Mouse (Mus musculus): ENCODE data around the gene Cyb5r3. TPM values are rescaled to one million over a fixed set of nuclear protein-coding genes. Genes with fewer than 3 reads are reported as not detected.

Gene Cyb5r3
- total and polyA plus RNA-seq, 2 experiments from 2014 or later = 99.2 to 136 TPM

- Histone ChIP-seq H3K9me3 (ENCODE audit: low read length) (no peaks in the 10 kb centered on the region), H3K27ac (no peak overlapping the region)
Observed at GRCm38 (mm10) chr15:83180004-83180403, 7.6 kb upstream of the Cyb5r3 start.

GRCm38 (mm10) chr15:83176653-83177052 lies 4.3 kb upstream of the Cyb5r3 start:
- H3K36me3 ChIP-seq (ENCODE audit: insufficient read depth, low read length) = no peaks in the 10 kb centered on the region
- H3K27ac ChIP-seq = no peak overlapping the region
- no peak for TF ChIP-seq CTCF (IDR thresholded peaks at IDR 0.05; ENCODE audit: low read depth)
- 84% methylated on average over 4 of the region's 4 CpGs for WGBS
- H3K9ac ChIP-seq (replicated peaks; ENCODE audit: low read length) = no peak overlapping the region
- H3K4me2 ChIP-seq (ENCODE audit: low read depth, low read length) = no peak overlapping the region
- no peak overlapping the region for H3K4me3 ChIP-seq (ENCODE audit: low read length)
- no peaks in the 10 kb centered on the region for H3K27me3 ChIP-seq (ENCODE audit: insufficient read depth, low read length)
- H3K9me3 ChIP-seq (ENCODE audit: low read length) = no peaks in the 10 kb centered on the region
- no peak for DNase-seq (ENCODE audit: low spot score)
- H3K4me1 ChIP-seq (ENCODE audit: insufficient read depth, low read length) = no peaks in the 10 kb centered on the region
- ATAC-seq = no peak

More at GRCm38 (mm10) chr15:83180004-83180403, 7.6 kb upstream of the Cyb5r3 start:
- Histone ChIP-seq H3K27me3 (ENCODE audit: insufficient read depth, low read length) (no peaks in the 10 kb centered on the region), H3K4me2 (ENCODE audit: low read depth, low read length) (no peak overlapping the region), H3K4me1 (ENCODE audit: insufficient read depth, low read length) (no peaks in the 10 kb centered on the region), H3K9ac (replicated peaks; ENCODE audit: low read length) (no peak overlapping the region), H3K4me3 (ENCODE audit: low read length) (no peak overlapping the region), H3K36me3 (ENCODE audit: insufficient read depth, low read length) (no peaks in the 10 kb centered on the region)
- ATAC-seq = no peak
- WGBS = 88% methylated on average over 6 of the region's 6 CpGs
- TF ChIP-seq CTCF (IDR thresholded peaks at IDR 0.05; ENCODE audit: low read depth) = no peak
- DNase-seq (ENCODE audit: low spot score) = no peak

- ATAC-seq (no peak), DNase-seq (ENCODE audit: low spot score) (no peak)
- WGBS = 88% methylated on average over 14 of the region's 14 CpGs
- Histone ChIP-seq H3K27me3 (ENCODE audit: insufficient read depth, low read length) (no peaks in the 10 kb centered on the region), H3K27ac (no peak overlapping the region), H3K4me3 (ENCODE audit: low read length) (no peak overlapping the region), H3K9ac (replicated peaks; ENCODE audit: low read length) (no peak overlapping the region), H3K4me1 (ENCODE audit: insufficient read depth, low read length) (0 out of 2 replicates have a peak, but pooled peaks cover 11% of the 10 kb centered on the region), H3K4me2 (ENCODE audit: low read depth, low read length) (no peak overlapping the region), H3K9me3 (ENCODE audit: low read length) (no peaks in the 10 kb centered on the region), H3K36me3 (ENCODE audit: insufficient read depth, low read length) (no peaks in the 10 kb centered on the region)
- TF ChIP-seq CTCF (IDR thresholded peaks at IDR 0.05; ENCODE audit: low read depth) = no peak
Observed at GRCm38 (mm10) chr15:83173914-83174884, 1.8 kb upstream of the Cyb5r3 start.

- Histone ChIP-seq H3K27ac (peak overlapping the region; percentile 85), H3K4me3 (ENCODE audit: low read length) (peak overlapping the region; percentile 86), H3K27me3 (ENCODE audit: insufficient read depth, low read length) (no peaks in the 10 kb centered on the region), H3K9me3 (ENCODE audit: low read length) (no peaks in the 10 kb centered on the region), H3K4me2 (ENCODE audit: low read depth, low read length) (peak overlapping the region; percentile 93), H3K9ac (replicated peaks; ENCODE audit: low read length) (peak overlapping the region; percentile 82), H3K4me1 (ENCODE audit: insufficient read depth, low read length) (0 out of 2 replicates have a peak, but pooled peaks cover 11% of the 10 kb centered on the region), H3K36me3 (ENCODE audit: insufficient read depth, low read length) (no peaks in the 10 kb centered on the region)
- peak; percentile 99 for DNase-seq (ENCODE audit: low spot score)
- peak; percentile 64 for TF ChIP-seq CTCF (IDR thresholded peaks at IDR 0.05; ENCODE audit: low read depth)
- WGBS = under 1% methylated on average over 67 of the region's 67 CpGs
- ATAC-seq = peak; percentile 97
Observed at GRCm38 (mm10) chr15:83171712-83172481, 495 bp downstream of the Cyb5r3 start.

- no peak for TF ChIP-seq CTCF (IDR thresholded peaks at IDR 0.05; ENCODE audit: low read depth)
- Histone ChIP-seq H3K27ac (no peak overlapping the region), H3K9me3 (ENCODE audit: low read length) (no peaks in the 10 kb centered on the region), H3K4me3 (ENCODE audit: low read length) (peak overlapping the region; percentile 86), H3K4me2 (ENCODE audit: low read depth, low read length) (peak overlapping the region; percentile 93), H3K4me1 (ENCODE audit: insufficient read depth, low read length) (0 out of 2 replicates have a peak, but pooled peaks cover 11% of the 10 kb centered on the region), H3K36me3 (ENCODE audit: insufficient read depth, low read length) (no peaks in the 10 kb centered on the region), H3K9ac (replicated peaks; ENCODE audit: low read length) (peak overlapping the region; percentile 82), H3K27me3 (ENCODE audit: insufficient read depth, low read length) (no peaks in the 10 kb centered on the region)
- DNase-seq (ENCODE audit: low spot score) (peak; percentile 10), ATAC-seq (no peak)
- 40% methylated on average over 8 of the region's 8 CpGs for WGBS
Observed at GRCm38 (mm10) chr15:83170956-83171659, 1.3 kb downstream of the Cyb5r3 start.

Measured in hindbrain, postnatal 0 days (tissue).